Mouse (Mus musculus): ENCODE results near the gene Slc22a22.

GRCm38 (mm10) chr15:57205315-57205714, 272.1 kb downstream of the Slc22a22 start:
- TF ChIP-seq CTCF (IDR thresholded peaks at IDR 0.05; ENCODE audit: control insufficient read depth, insufficient read depth, low read length) (no peak), POLR2A (IDR thresholded peaks at IDR 0.05; ENCODE audit: borderline replicate concordance, control insufficient read depth, low read depth, low read length) (no peak)

Measured in bone marrow, adult 2 months (tissue).